Comparison of ENCODE assay signal across 8 mouse cellular contexts in genomic region chr19:42777801-42778200, GRCm38 (mm10). TPM values are rescaled to one million over a fixed set of nuclear protein-coding genes. Genes with fewer than 3 reads are reported as not detected.
A peak's percentile ranks its signal among the peaks of the same experiment; 100 is the strongest.
DNase-seq lines count a peak whose midpoint lies in the region; ATAC-seq and TF ChIP-seq lines count a peak whose summit lies in the region.

No protein-coding gene starts in this region.

- peak; percentile 68 for TF ChIP-seq CTCF in gastrocnemius, adult 2 months (IDR thresholded peaks at IDR 0.05)
- peak; percentile 68; the same call in 1 of the 2 replicates for TF ChIP-seq CTCF in thymus, adult 2 months (IDR thresholded peaks at IDR 0.05; ENCODE audit: borderline replicate concordance, control insufficient read depth, extremely low read depth, insufficient read depth, low read length, poor library complexity)

- peaks cover 12% of the 10 kb centered on the region; the same call in 1 of the 2 replicates for H3K4me1 ChIP-seq in thymus, adult 2 months (replicated peaks; ENCODE audit: control insufficient read depth, insufficient read depth, low read length)

- intact Hi-C loops in gastrocnemius, adult 2 months (cut with DNase I): loop anchor here (10.0 kb wide), 1 partner anchor 193 kb away; no protein-coding TSS in a partner anchor

- no peak overlapping the region for H3K4me3 ChIP-seq in gastrocnemius, adult 2 months
- no peak overlapping the region for H3K4me3 ChIP-seq in thymus, adult 2 months (ENCODE audit: control insufficient read depth, insufficient read depth, low read length)

- ATAC-seq in frontal cortex, adult (ENCODE audit: low TSS enrichment): no peak

- H3K27ac ChIP-seq in gastrocnemius, adult 2 months: no peak overlapping the region
- H3K27ac ChIP-seq in thymus, adult 2 months (ENCODE audit: control insufficient read depth, insufficient read depth, low read length): no peak overlapping the region

- peak; percentile 61 for DNase-seq in gastrocnemius, adult 2 months
- no peak for DNase-seq in gastrocnemius, postnatal 25 days
- DNase-seq in thymus, adult 2 months: peak; percentile 63
- DNase-seq in thymus, adult 18-20 months: no peak
- DNase-seq in kidney, postnatal 25 days: peak; percentile 65 to 66
- DNase-seq in testis, postnatal 10 days (ENCODE audit: low spot score): peak; percentile 72
- DNase-seq in frontal cortex, postnatal 10 days (ENCODE audit: low spot score in 2 of 2): no peak

- WGBS in thymus, adult 2 months: 88% methylated on average over 5 of the region's 5 CpGs

- no peaks in the 10 kb centered on the region for H3K36me3 ChIP-seq in thymus, adult 2 months (ENCODE audit: control insufficient read depth, insufficient read depth, low read length)

- TF ChIP-seq POLR2A in thymus, adult 2 months (IDR thresholded peaks at IDR 0.05; ENCODE audit: control insufficient read depth, extremely low read depth, insufficient read depth, low read length, poor library complexity): no peak

- no peaks in the 10 kb centered on the region for H3K27me3 ChIP-seq in thymus, adult 2 months (ENCODE audit: control insufficient read depth, insufficient read depth, low read length)

RNA-seq across cellular contexts. Expression of gene Hps1, which starts 2.0 kb away (rescaled TPM):
- under 1 TPM; 0.50 to 0.59 TPM for total RNA-seq in gastrocnemius, adult 2 months (2021)
- total RNA-seq in gastrocnemius, postnatal 25 days (2021): under 1 TPM; 0.72 to 0.99 TPM
- polyA plus RNA-seq in thymus, adult 2 months (2012; rRNA removed): 46.2 and 49.5 TPM in 2 replicates

RNA-seq across cellular contexts. Expression of gene Pyroxd2, which starts 25.2 kb away (rescaled TPM):
- total RNA-seq in gastrocnemius, adult 2 months (2021): 1 to 10 TPM in 1 of 2 experiments, under 1 TPM in 1; 0.48 to 1.4 TPM
- 1 to 10 TPM in 1 of 2 experiments, under 1 TPM in 1; 0.82 to 2.1 TPM for total RNA-seq in gastrocnemius, postnatal 25 days (2021)
- 4.5 and 6.2 TPM in 2 replicates for polyA plus RNA-seq in thymus, adult 2 months (2012; rRNA removed)

Comparison
In these comparisons a context has a peak if more than half of its experiments do, and no peak if none do; other contexts are left out.
1. DNase-seq: peak in gastrocnemius, adult 2 months (single experiment), thymus, adult 2 months (single experiment), kidney, postnatal 25 days (2 of 2) and testis, postnatal 10 days (single experiment); none in gastrocnemius, postnatal 25 days (single experiment), thymus, adult 18-20 months (0 of 2) and frontal cortex, postnatal 10 days (0 of 2).